34 mouse cellular contexts compared by ENCODE assay signal in the genomic region with DNA sequence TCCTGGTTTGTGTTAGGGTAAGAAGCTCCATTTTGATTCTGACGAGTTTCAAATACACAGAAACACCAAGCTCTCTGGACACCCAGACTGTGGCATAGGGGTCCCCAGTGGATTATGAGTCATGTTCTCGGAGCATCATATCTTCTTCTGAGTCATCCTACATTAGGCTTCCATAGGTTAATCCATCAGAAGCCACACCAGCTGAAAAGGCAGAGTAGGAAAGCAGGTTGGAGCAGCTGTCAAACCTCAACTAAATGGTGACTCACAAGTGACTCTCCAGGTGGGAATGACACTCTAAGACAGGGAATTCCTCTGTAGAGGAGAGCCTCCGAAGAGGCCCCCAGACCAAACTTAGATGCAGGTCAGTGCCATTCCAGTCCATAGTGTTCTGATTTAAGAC. TPM values are rescaled to one million over a fixed set of nuclear protein-coding genes. Genes with fewer than 3 reads are reported as not detected.
DNase-seq lines count a peak whose midpoint lies in the region; ATAC-seq and TF ChIP-seq lines count a peak whose summit lies in the region.
"Had no signal": no experiment of that assay in that cellular context is flagged by ENCODE, and none has a peak within 500 bp of the region (broad histone marks: within the 10 kb centered on the region; RNA-seq: fewer than 3 reads in every experiment).

No protein-coding gene starts in this region.

- DNase-seq in embryonic facial prominence, embryonic 10.5 days (ENCODE audit: low spot score), result no peak
- DNase-seq in 3T3-L1 (ENCODE audit: low read depth, low spot score), result peak; percentile 69
- peak; percentile 39 for DNase-seq in NIH3T3 (ENCODE audit: low read depth)
- no peak for DNase-seq in spleen, postnatal 10 days (ENCODE audit: low spot score in 2 of 2)
- DNase-seq in layer of hippocampus, postnatal 25 days (ENCODE audit: extremely low spot score in 1 of 2, low spot score in 1 of 2), result no peak
- DNase-seq: adrenal gland, postnatal 10 days; adrenal gland, postnatal 36 days; B cell, adult 2 months; cerebellum, adult 18-20 months; cerebellum, adult 9-10 months; cerebellum, postnatal 14 days; gastrocnemius, adult 2 months; gastrocnemius, postnatal 14 days had no signal

- H3K4me2 ChIP-seq in embryonic facial prominence, embryonic 15.5 days (replicated peaks), result no peak overlapping the region
- no peak overlapping the region for H3K4me2 ChIP-seq in stomach, embryonic 15.5 days
- H3K4me2 ChIP-seq in intestine, postnatal 0 days (replicated peaks; ENCODE audit: low read depth), result no peak overlapping the region
- H3K4me2 ChIP-seq: embryonic facial prominence, embryonic 12.5 days; forebrain, embryonic 13.5 days; heart, embryonic 11.5 days; hindbrain, embryonic 12.5 days; hindbrain, embryonic 15.5 days had no signal

- no peak for ATAC-seq in embryonic facial prominence, embryonic 15.5 days (ENCODE audit: insufficient number of reproducible peaks, low FRiP score, low TSS enrichment, low read depth)
- ATAC-seq in stomach, embryonic 15.5 days (ENCODE audit: insufficient read depth, low FRiP score, low read depth), result no peak
- no peak for ATAC-seq in intestine, postnatal 0 days
- ATAC-seq: CD4-positive, CD25-positive, alpha-beta regulatory T cell, adult 4 months; forebrain, embryonic 13.5 days; forebrain, embryonic 16.5 days; Patski had no signal

- H3K4me1 ChIP-seq in embryonic facial prominence, embryonic 15.5 days, result peaks cover 17% of the 10 kb centered on the region
- H3K4me1 ChIP-seq in embryonic facial prominence, embryonic 10.5 days, result peaks cover 22% of the 10 kb centered on the region
- peaks cover 16% of the 10 kb centered on the region for H3K4me1 ChIP-seq in stomach, embryonic 15.5 days
- peaks cover 3% of the 10 kb centered on the region; the same call in 1 of the 2 replicates for H3K4me1 ChIP-seq in intestine, postnatal 0 days (replicated peaks; ENCODE audit: control insufficient read depth, insufficient read depth, low read length)

- H3K27me3 ChIP-seq in embryonic facial prominence, embryonic 15.5 days, result peaks cover 19% of the 10 kb centered on the region; the same call in 1 of the 2 replicates
- H3K27me3 ChIP-seq in embryonic facial prominence, embryonic 10.5 days (replicated peaks; ENCODE audit: low read depth, poor library complexity, severe bottlenecking), result peaks cover 49% of the 10 kb centered on the region
- 0 out of 2 replicates have a peak, but pooled peaks cover 4% of the 10 kb centered on the region for H3K27me3 ChIP-seq in stomach, embryonic 15.5 days (replicated peaks)
- H3K27me3 ChIP-seq in intestine, postnatal 0 days (replicated peaks; ENCODE audit: control insufficient read depth, insufficient read depth, low read length), result peaks cover 10% of the 10 kb centered on the region; the same call in 1 of the 2 replicates
- H3K27me3 ChIP-seq: Patski had no signal

- no peak for TF ChIP-seq CTCF in intestine, postnatal 0 days (IDR thresholded peaks at IDR 0.05; ENCODE audit: low read depth)

- H3K36me3 ChIP-seq in embryonic facial prominence, embryonic 15.5 days, result no peaks in the 10 kb centered on the region
- no peaks in the 10 kb centered on the region for H3K36me3 ChIP-seq in embryonic facial prominence, embryonic 10.5 days (replicated peaks)
- H3K36me3 ChIP-seq in stomach, embryonic 15.5 days, result no peaks in the 10 kb centered on the region
- no peaks in the 10 kb centered on the region for H3K36me3 ChIP-seq in intestine, postnatal 0 days (ENCODE audit: control insufficient read depth, insufficient read depth)
- H3K36me3 ChIP-seq: embryonic facial prominence, embryonic 12.5 days; hindbrain, embryonic 12.5 days; hindbrain, embryonic 15.5 days had no signal

- H3K4me3 ChIP-seq in embryonic facial prominence, embryonic 15.5 days (replicated peaks), result no peak overlapping the region
- no peak overlapping the region for H3K4me3 ChIP-seq in embryonic facial prominence, embryonic 10.5 days
- H3K4me3 ChIP-seq in stomach, embryonic 15.5 days (replicated peaks), result no peak overlapping the region
- no peak overlapping the region for H3K4me3 ChIP-seq in intestine, postnatal 0 days (ENCODE audit: low read depth, low read length)
- H3K4me3 ChIP-seq: embryonic facial prominence, embryonic 12.5 days; erythroblast, embryonic 14.5 days; forebrain, embryonic 13.5 days; gastrocnemius, adult 2 months; hindbrain, embryonic 12.5 days; hindbrain, embryonic 15.5 days had no signal

- no peaks in the 10 kb centered on the region for H3K9me3 ChIP-seq in embryonic facial prominence, embryonic 15.5 days (replicated peaks)
- H3K9me3 ChIP-seq in embryonic facial prominence, embryonic 10.5 days, result no peaks in the 10 kb centered on the region
- H3K9me3 ChIP-seq in stomach, embryonic 15.5 days, result no peaks in the 10 kb centered on the region
- no peaks in the 10 kb centered on the region for H3K9me3 ChIP-seq in intestine, postnatal 0 days (ENCODE audit: control insufficient read depth)
- H3K9me3 ChIP-seq: embryonic facial prominence, embryonic 12.5 days; forebrain, embryonic 13.5 days; hindbrain, embryonic 12.5 days; hindbrain, embryonic 15.5 days had no signal

- 52% methylated on average over 3 of the region's 3 CpGs for WGBS in embryonic facial prominence, embryonic 15.5 days
- WGBS in embryonic facial prominence, embryonic 10.5 days, result 80% methylated on average over 3 of the region's 3 CpGs
- WGBS in stomach, embryonic 15.5 days, result 63% methylated on average over 3 of the region's 3 CpGs
- WGBS in intestine, postnatal 0 days, result 71% methylated on average over 3 of the region's 3 CpGs

- H3K9ac ChIP-seq in embryonic facial prominence, embryonic 15.5 days, result no peak overlapping the region
- H3K9ac ChIP-seq in stomach, embryonic 15.5 days, result no peak overlapping the region
- H3K9ac ChIP-seq in intestine, postnatal 0 days (ENCODE audit: low read depth, low read length), result no peak overlapping the region
- H3K9ac ChIP-seq: embryonic facial prominence, embryonic 12.5 days; forebrain, embryonic 13.5 days; hindbrain, embryonic 12.5 days; hindbrain, embryonic 15.5 days had no signal

- peak overlapping the region; percentile 71 for H3K27ac ChIP-seq in embryonic facial prominence, embryonic 15.5 days (replicated peaks)
- H3K27ac ChIP-seq in embryonic facial prominence, embryonic 10.5 days (replicated peaks), result no peak overlapping the region
- H3K27ac ChIP-seq in stomach, embryonic 15.5 days, result peak overlapping the region; percentile 36; the same call in 1 of the 2 replicates
- no peak overlapping the region for H3K27ac ChIP-seq in intestine, postnatal 0 days (ENCODE audit: low read depth, low read length)
- H3K27ac ChIP-seq: embryonic facial prominence, embryonic 12.5 days; forebrain, embryonic 13.5 days; gastrocnemius, adult 2 months; hindbrain, embryonic 12.5 days; hindbrain, embryonic 15.5 days had no signal

RNA-seq across cellular contexts. Expression of a gene that starts 3.7 kb away (rescaled TPM):
- 30.2 and 30.6 TPM in 2 replicates for polyA plus RNA-seq in embryonic facial prominence, embryonic 15.5 days (2015; fragmentation: Nextera tagmentation; extraction: Ambion mirVana)
- polyA plus RNA-seq in embryonic facial prominence, embryonic 10.5 days (2016; fragmentation: Nextera tagmentation; extraction: Ambion mirVana), result 16.9 and 17.6 TPM in 2 replicates
- 18.9 and 21.2 TPM in 2 replicates for polyA plus RNA-seq in stomach, embryonic 15.5 days (2015; fragmentation: Nextera tagmentation; extraction: Ambion mirVana)
- polyA plus RNA-seq in intestine, postnatal 0 days (2015; fragmentation: Nextera tagmentation; extraction: Ambion mirVana), result 11.3 and 11.8 TPM in 2 replicates
- 10 to 100 TPM; 70.1 to 78.5 TPM for total RNA-seq in layer of hippocampus, postnatal 25 days (2021)
- total RNA-seq: MEL had no signal
- polyA plus RNA-seq: erythroblast, embryonic 14.5 days had no signal

RNA-seq across cellular contexts. Expression of a gene that starts 4.7 kb away (rescaled TPM):
- polyA plus RNA-seq in embryonic facial prominence, embryonic 15.5 days (2015; fragmentation: Nextera tagmentation; extraction: Ambion mirVana), result 3.1 and 4.1 TPM in 2 replicates
- 0.04 TPM in 1 of 2 replicates, not detected in the other for polyA plus RNA-seq in embryonic facial prominence, embryonic 10.5 days (2016; fragmentation: Nextera tagmentation; extraction: Ambion mirVana)
- 0.94 and 0.99 TPM in 2 replicates for polyA plus RNA-seq in stomach, embryonic 15.5 days (2015; fragmentation: Nextera tagmentation; extraction: Ambion mirVana)
- polyA plus RNA-seq in intestine, postnatal 0 days (2015; fragmentation: Nextera tagmentation; extraction: Ambion mirVana), result 2.5 and 3.0 TPM in 2 replicates
- under 1 TPM in 1 of 2 experiments, not detected in 1; 0.07 TPM for total RNA-seq in layer of hippocampus, postnatal 25 days (2021)
- total RNA-seq: gastrocnemius, adult 2 months; hematopoietic stem cell, adult 5-6 weeks; MEL had no signal
- polyA plus RNA-seq: erythroblast, embryonic 14.5 days; hindbrain, embryonic 12.5 days had no signal

RNA-seq across cellular contexts. Expression of a gene that starts 41.9 kb away (rescaled TPM):
- not detected in 2 replicates for polyA plus RNA-seq in embryonic facial prominence, embryonic 15.5 days (2015; fragmentation: Nextera tagmentation; extraction: Ambion mirVana)
- polyA plus RNA-seq in embryonic facial prominence, embryonic 10.5 days (2016; fragmentation: Nextera tagmentation; extraction: Ambion mirVana), result 0.48 TPM in 1 of 2 replicates, not detected in the other
- polyA plus RNA-seq in stomach, embryonic 15.5 days (2015; fragmentation: Nextera tagmentation; extraction: Ambion mirVana), result 0.21 TPM in 1 of 2 replicates, not detected in the other
- not detected in 2 replicates for polyA plus RNA-seq in intestine, postnatal 0 days (2015; fragmentation: Nextera tagmentation; extraction: Ambion mirVana)
- not detected for total RNA-seq in layer of hippocampus, postnatal 25 days (2021)
- total RNA-seq: adrenal gland, adult 18-20 months; adrenal gland, postnatal 10 days; adrenal gland, postnatal 36 days; gastrocnemius, adult 2 months; gastrocnemius, postnatal 14 days; gastrocnemius, postnatal 4 days; heart, adult 8-10 months; heart, postnatal 25 days; hematopoietic stem cell, adult 5-6 weeks; MEL had no signal
- polyA plus RNA-seq: CD4-positive, CD25-positive, alpha-beta regulatory T cell, adult 4 months; embryonic facial prominence, embryonic 12.5 days; erythroblast, embryonic 14.5 days; forebrain, embryonic 13.5 days; heart, embryonic 14.5 days; heart, postnatal 0 days; hindbrain, embryonic 15.5 days; intestine, embryonic 14.5 days; Patski had no signal

Comparison
In these comparisons a context has a peak if more than half of its experiments do, and no peak if none do; other contexts are left out.
1. H3K27ac ChIP-seq: peak in embryonic facial prominence, embryonic 15.5 days (single experiment) and stomach, embryonic 15.5 days (single experiment); none in embryonic facial prominence, embryonic 10.5 days (single experiment) and intestine, postnatal 0 days (single experiment).
2. DNase-seq: peak in 3T3-L1 (single experiment) and NIH3T3 (single experiment); none in embryonic facial prominence, embryonic 10.5 days (single experiment), spleen, postnatal 10 days (0 of 2) and layer of hippocampus, postnatal 25 days (0 of 2).